Mouse (Mus musculus) liver, adult 10 weeks (tissue): ENCODE results near the gene Mettl3. TPM values are rescaled to one million over a fixed set of nuclear protein-coding genes. Genes with fewer than 3 reads are reported as not detected.

Experiments used
- polyA plus RNA-seq: library from polyadenylated mRNA; stranded (reverse); fragments of 350-450 nt; fragmentation: Illumina TruSeq; extraction: RNeasy Lipid Tissue Mini Kit (QIAGEN cat#74804); gene quantifications from one replicate; pipeline ENCODE4 v1.2.3, GENCODE M21; 2014; ENCODE audit warnings: low read depth, low replicate concordance

The Mettl3 gene
- 16.2 TPM for polyA plus RNA-seq

GRCm38 (mm10) chr14:52304644-52305271 lies at the start of gene Mettl3:
Mettl3 (minus strand) TSS chr14:52305128.

GRCm38 (mm10) chr14:52327910-52328812 lies 23.2 kb upstream of the Mettl3 start, which contains the start of gene Sall2:
Sall2 (minus strand) TSS chr14:52328762.

DNA sequence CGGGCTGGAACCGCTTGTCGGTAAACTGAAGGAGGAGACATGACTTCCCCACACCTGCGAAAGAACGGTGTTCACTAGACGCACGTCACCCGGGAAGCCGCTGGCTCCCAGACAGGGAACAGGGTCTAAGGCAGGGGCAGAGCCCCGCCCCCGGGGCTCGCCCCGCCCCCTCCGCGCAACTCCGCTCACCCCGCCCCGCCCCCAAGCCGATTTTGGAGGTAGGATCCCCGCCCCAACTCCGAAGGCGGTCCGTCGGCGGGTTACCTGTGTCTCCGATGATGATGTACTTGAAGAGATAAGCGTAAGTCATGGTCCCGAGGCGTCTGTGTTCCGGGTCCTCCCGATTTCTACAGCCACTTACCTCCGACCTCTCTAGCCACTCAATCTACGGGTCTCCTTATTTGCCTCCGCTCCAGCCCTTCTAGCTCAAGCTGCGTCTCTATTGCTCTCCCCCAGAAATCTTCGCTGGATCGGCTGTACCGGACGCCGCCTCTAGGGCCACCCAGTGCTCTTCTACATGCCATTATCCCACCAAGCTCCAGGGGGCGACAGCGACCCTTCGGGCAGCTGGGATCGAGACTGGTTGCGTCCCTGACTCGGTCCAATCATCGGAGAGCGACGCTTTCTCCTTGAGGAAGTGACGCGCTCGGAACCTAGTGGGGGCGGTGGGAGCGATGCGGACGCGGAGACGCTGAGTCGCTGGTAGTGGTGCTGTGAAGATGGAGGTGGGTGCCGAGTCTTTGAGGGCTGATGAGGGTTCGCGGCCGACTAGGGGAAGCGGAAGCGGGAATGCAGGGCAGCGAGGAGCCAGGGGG lies 25.8 kb downstream of the Mettl3 start, which contains the start of the genes Tox4 and Rab2b:
Gene Tox4 (plus strand): TSS at position 215 of the 815 bp plus-strand sequence.
Gene Rab2b (minus strand): TSS at position 614 of the 815 bp plus-strand sequence.

DNA sequence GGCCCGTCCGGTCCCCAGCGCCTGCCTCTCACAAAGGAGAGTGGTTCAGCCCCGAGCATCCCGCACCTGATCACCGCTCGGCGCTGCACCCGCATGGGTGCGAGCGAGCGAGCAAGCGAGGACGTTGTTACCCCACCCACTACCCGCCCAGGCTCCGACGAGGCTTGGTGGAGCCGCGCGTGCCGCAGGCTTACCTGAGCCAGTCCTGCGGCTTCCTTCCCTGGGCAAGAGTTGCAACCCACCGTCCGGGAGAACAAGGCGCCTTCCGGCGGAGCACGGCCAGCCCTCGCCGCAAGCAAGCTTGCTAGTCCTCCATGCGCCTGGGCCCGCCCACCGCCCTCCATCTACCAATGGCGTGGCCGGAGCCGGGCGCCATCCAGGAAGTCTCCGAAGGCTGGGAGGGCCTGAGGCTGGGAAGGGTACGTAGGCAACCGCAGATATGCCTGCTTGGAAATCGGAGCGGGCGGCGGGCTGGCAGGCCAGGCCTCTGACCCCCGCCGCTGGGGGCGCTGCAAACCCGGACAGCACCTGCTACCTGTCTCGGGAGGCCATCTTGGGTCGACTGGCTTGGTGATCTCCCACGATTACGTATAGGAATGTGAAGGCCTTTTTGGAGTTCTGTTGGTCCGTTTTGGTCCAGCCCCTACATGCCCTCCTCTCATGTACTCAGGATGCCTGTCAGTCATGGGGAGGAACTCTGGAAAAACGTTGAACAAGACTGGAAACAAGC lies 47.3 kb downstream of the Mettl3 start, which contains the start of gene Chd8:
Gene Chd8 (minus strand): TSS at position 297 of the 730 bp plus-strand sequence.

Other genes starting within 250 kb of the Mettl3 start
- gene Hnrnpc, start 201.1 kb downstream of the Mettl3 start, polyA plus RNA-seq: 162 TPM
- 0.48 TPM for gene Rpgrip1, start 194.4 kb downstream of the Mettl3 start, polyA plus RNA-seq
- gene Supt16, start 107.7 kb downstream of the Mettl3 start, polyA plus RNA-seq: 16.4 TPM
- gene Chd8, start 47.3 kb downstream of the Mettl3 start, polyA plus RNA-seq: 10.4 TPM
- gene Tox4, start 26.0 kb downstream of the Mettl3 start, polyA plus RNA-seq: 15.6 TPM
- gene Rab2b, start 25.6 kb downstream of the Mettl3 start, polyA plus RNA-seq: 3.4 TPM
- gene Sall2, start 23.6 kb upstream of the Mettl3 start, polyA plus RNA-seq: 0.66 TPM
- gene Olfr1513, start 51.3 kb upstream of the Mettl3 start, polyA plus RNA-seq: not detected
- not detected for gene Olfr1512, start 74.0 kb upstream of the Mettl3 start, polyA plus RNA-seq
- gene Olfr1511, start 92.3 kb upstream of the Mettl3 start, polyA plus RNA-seq: not detected
- not detected for gene Olfr1510, start 109.2 kb upstream of the Mettl3 start, polyA plus RNA-seq
- gene Olfr1509, start 137.9 kb upstream of the Mettl3 start, polyA plus RNA-seq: not detected
- not detected for gene Olfr1508, start 162.4 kb upstream of the Mettl3 start, polyA plus RNA-seq
- gene Olfr1507, start 190.6 kb upstream of the Mettl3 start, polyA plus RNA-seq: not detected